Mouse (Mus musculus): ENCODE results near the gene Ggt1.
A peak's percentile ranks its signal among the peaks of the same experiment; 100 is the strongest.
"Not testable (repeated sequence)": the region's sequence is repeated elsewhere in the genome, so short reads cannot be mapped to it uniquely, and the experiment has no call there.

Ggt1 gene

GRCm38 (mm10) chr10:75561071-75561654, at the start of gene Ggt1:
Gene Ggt1, plus strand, starts transcription at chr10:75561604.
- no peak for DNase-seq (ENCODE audit: low spot score)

GRCm38 (mm10) chr10:75511897-75512296, 49.5 kb upstream of the Ggt1 start:
- DNase-seq (ENCODE audit: low spot score), result no peak

GRCm38 (mm10) chr10:75512796-75513195, 48.6 kb upstream of the Ggt1 start:
- DNase-seq (ENCODE audit: low spot score), result no peak

GRCm38 (mm10) chr10:75513306-75514067, 47.9 kb upstream of the Ggt1 start:
- DNase-seq (ENCODE audit: low spot score), result no peak

GRCm38 (mm10) chr10:75514361-75514760, 47.0 kb upstream of the Ggt1 start:
- DNase-seq (ENCODE audit: low spot score), result no peak

GRCm38 (mm10) chr10:75515216-75516037, 46.0 kb upstream of the Ggt1 start:
- no peak for DNase-seq (ENCODE audit: low spot score)

- DNase-seq (ENCODE audit: low spot score), result no peak
Measured at GRCm38 (mm10) chr10:75516038-75516723, 45.2 kb upstream of the Ggt1 start.

- peak; percentile 27 for DNase-seq (ENCODE audit: low spot score)
Measured at GRCm38 (mm10) chr10:75516724-75517072, 44.7 kb upstream of the Ggt1 start.

GRCm38 (mm10) chr10:75517073-75517757, 44.2 kb upstream of the Ggt1 start, which contains the start of gene Snrpd3:
Gene Snrpd3, plus strand, starts transcription at chr10:75517551.
- peak; percentile 94 for DNase-seq (ENCODE audit: low spot score)

GRCm38 (mm10) chr10:75517758-75518143, 43.7 kb upstream of the Ggt1 start, which contains the start of gene Gucd1:
Gene Gucd1, minus strand, starts transcription at chr10:75517972.
- peak; percentile 97 for DNase-seq (ENCODE audit: low spot score)

- no peak for DNase-seq (ENCODE audit: low spot score)
Measured at GRCm38 (mm10) chr10:75520581-75520980, 40.8 kb upstream of the Ggt1 start.

- DNase-seq (ENCODE audit: low spot score), result no peak
Measured at GRCm38 (mm10) chr10:75521643-75522042, 39.8 kb upstream of the Ggt1 start.

- not testable (repeated sequence) for DNase-seq (ENCODE audit: low spot score)
Measured at GRCm38 (mm10) chr10:75525450-75525849, 36.0 kb upstream of the Ggt1 start.

- no peak for DNase-seq (ENCODE audit: low spot score)
Measured at GRCm38 (mm10) chr10:75530322-75530721, 31.1 kb upstream of the Ggt1 start.

GRCm38 (mm10) chr10:75531532-75532090, 29.8 kb upstream of the Ggt1 start:
- no peak for DNase-seq (ENCODE audit: low spot score)

GRCm38 (mm10) chr10:75534216-75534615, 27.2 kb upstream of the Ggt1 start:
- no peak for DNase-seq (ENCODE audit: low spot score)

GRCm38 (mm10) chr10:75534934-75535333, 26.5 kb upstream of the Ggt1 start:
- peak; percentile 75 for DNase-seq (ENCODE audit: low spot score)

- no peak for DNase-seq (ENCODE audit: low spot score)
Measured at GRCm38 (mm10) chr10:75535423-75535822, 26.0 kb upstream of the Ggt1 start.

GRCm38 (mm10) chr10:75536123-75536522, 25.3 kb upstream of the Ggt1 start:
- DNase-seq (ENCODE audit: low spot score), result no peak

- no peak for DNase-seq (ENCODE audit: low spot score)
Measured at GRCm38 (mm10) chr10:75547901-75548300, 13.5 kb upstream of the Ggt1 start.

- no peak for DNase-seq (ENCODE audit: low spot score)
Measured at GRCm38 (mm10) chr10:75548486-75548885, 12.9 kb upstream of the Ggt1 start.
